Mouse (Mus musculus): ENCODE results near the gene Psma3.
"Not testable (repeated sequence)": the region's sequence is repeated elsewhere in the genome, so short reads cannot be mapped to it uniquely, and the experiment has no call there.

Psma3 gene

GRCm38 (mm10) chr12:71003760-71004426 is 29.5 kb downstream of the Psma3 start:
- DNase-seq, result no peak

- DNase-seq, result no peak
These were observed 31.7 kb downstream of the Psma3 start for GRCm38 (mm10) chr12:71006141-71006540.

- no peak for DNase-seq
These were observed 32.5 kb downstream of the Psma3 start for GRCm38 (mm10) chr12:71006901-71007300.

GRCm38 (mm10) chr12:71009769-71010168 is 35.3 kb downstream of the Psma3 start:
- no peak for DNase-seq

- DNase-seq, result no peak
These were observed 40.5 kb downstream of the Psma3 start for GRCm38 (mm10) chr12:71014845-71015362.

GRCm38 (mm10) chr12:71015363-71016210 is 41.2 kb downstream of the Psma3 start, which contains the start of gene Arid4a:
Gene Arid4a (plus strand): TSS chr12:71015990.
- DNase-seq, result peak; percentile 100

DNA sequence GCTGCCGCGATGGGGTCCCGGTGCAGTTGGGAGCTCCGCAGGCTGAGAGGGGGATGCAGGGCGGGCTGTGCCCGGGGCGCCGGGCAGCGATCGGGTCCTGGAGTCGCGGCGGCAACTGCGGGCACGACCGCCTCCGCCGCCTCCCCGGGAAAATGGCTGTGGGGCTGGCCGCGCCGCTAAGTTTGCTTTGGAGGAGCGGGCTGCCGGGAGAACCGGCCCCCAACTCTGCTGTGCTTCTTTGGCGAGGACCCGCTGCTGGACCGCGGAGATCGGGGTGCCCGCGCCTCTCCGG is 41.7 kb downstream of the Psma3 start:
- DNase-seq, result no peak

- DNase-seq, result peak; percentile 63
These were observed 42.3 kb downstream of the Psma3 start for GRCm38 (mm10) chr12:71016503-71017241.

GRCm38 (mm10) chr12:71017242-71017571 is 42.8 kb downstream of the Psma3 start:
- no peak for DNase-seq

DNA sequence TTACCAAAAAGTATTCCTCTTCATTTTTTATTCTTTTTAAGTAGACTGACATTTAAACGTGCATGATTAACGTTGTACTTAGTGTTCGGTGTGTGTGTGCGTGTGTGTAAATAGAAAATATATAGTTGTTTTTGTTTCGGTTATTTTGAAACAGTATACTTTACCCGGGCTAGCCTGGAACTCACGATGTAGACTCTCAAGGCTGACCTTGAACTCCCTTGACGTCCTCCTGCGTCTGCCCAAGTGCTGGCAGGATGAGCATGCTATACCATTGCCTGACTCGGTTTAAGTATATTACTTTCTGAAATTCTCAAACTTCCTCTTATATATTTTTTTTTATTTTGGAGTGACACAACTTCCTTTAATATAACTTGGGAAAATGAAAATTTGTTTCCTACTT is 43.4 kb downstream of the Psma3 start:
- no peak for DNase-seq

- DNase-seq, result no peak
These were observed 44.8 kb downstream of the Psma3 start for GRCm38 (mm10) chr12:71019211-71019610.

DNA sequence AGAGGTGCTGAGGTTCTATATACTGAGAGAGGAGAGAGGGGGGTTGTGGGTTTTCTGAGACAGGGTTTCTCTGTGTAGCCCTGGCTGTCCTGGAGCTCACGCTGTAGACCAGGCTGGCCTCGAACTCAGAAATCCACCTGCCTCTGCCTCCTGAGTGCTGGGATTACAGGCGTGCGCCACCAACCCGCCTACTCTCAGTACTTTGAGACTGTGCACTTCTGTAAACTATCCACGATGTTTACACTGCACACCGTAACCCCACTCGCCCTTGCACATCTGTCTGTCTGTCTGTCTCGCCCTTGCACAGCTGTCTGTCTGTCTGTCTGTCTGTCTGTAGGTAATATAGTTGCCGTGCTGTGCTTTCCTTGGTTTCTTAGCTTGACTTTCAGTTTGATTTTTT is 50.0 kb downstream of the Psma3 start:
- no peak for DNase-seq

GRCm38 (mm10) chr12:71028265-71028664 is 53.8 kb downstream of the Psma3 start:
- DNase-seq, result not testable (repeated sequence)

DNA sequence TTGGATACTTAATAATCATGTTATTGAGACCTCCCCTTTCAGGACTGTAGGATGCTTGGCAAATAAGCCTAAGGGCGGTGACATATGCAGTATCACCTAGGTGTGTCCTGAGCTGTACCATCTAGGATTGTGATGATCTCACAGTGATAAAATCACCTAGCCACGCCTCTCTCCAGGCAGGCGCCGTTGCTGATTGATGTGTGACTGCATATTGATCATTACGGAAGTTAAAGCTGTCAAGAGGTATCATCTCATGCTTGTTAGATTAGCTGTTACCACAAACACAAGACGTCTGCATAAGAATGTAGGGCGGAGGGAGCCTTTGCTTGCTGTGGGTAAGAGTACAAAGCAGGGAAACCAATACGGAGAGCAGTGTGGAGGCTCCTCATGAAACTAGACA is 55.8 kb downstream of the Psma3 start:
- DNase-seq, result no peak

DNA sequence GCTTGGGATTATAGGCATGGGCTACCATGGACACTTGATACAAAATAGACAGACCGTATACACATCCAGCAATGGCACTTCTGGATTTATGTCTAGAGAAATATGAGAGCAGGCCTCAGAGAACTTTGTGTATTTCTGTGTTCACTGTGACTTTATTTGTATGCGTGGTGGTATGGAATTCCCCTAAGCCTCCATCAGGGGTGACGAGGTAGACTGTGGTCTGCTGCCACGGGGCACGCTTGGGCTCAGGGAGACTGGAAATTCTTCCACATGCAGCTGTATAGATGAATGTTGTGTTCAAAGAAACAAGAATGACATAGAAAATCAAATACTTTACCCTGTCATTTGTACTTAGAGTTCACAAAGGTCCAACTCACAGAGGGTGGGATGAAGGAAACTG is 56.3 kb downstream of the Psma3 start:
- no peak for DNase-seq

DNA sequence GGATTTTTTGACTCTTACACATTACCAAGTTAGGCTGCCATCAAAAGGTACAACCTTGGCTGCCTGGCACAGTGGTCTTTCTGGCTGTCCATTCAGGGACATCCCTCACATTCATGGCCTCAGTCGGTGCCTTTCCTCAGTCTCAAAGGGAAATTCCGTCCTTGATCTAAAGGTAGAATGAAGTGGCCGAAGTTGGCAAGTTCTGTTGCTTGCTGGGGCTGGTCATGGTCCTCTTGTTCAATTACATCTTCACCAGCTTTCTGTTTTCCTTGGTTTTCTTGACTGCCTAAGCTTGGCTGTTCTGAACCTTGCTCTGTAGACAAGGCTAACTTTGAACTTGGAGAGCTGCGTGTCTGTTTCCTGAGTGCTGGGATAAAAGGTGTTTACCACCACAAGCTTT is 61.4 kb downstream of the Psma3 start:
- no peak for DNase-seq

- DNase-seq, result peak; percentile 13
These were observed 62.4 kb downstream of the Psma3 start for GRCm38 (mm10) chr12:71036729-71037404.

DNA sequence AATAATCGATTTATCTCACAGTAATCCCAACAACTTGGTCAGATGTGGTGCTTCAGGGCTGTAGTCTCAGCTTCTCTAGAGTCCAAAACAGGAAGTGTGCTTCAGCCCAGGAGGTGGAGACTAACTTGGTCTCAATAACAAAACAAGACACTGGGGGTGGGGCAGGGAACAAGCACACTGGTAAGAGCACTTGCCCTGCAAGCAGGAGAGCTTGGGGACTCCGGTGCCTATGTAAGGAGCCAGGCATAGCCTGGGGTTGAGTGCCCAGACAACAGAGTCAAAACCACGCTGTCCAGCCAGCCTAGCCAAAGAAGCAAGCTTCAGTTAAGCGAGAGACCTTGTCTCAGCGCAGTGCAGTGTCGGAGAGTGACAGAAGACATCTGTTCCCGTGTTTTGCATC is 66.0 kb downstream of the Psma3 start:
- no peak for DNase-seq

DNA sequence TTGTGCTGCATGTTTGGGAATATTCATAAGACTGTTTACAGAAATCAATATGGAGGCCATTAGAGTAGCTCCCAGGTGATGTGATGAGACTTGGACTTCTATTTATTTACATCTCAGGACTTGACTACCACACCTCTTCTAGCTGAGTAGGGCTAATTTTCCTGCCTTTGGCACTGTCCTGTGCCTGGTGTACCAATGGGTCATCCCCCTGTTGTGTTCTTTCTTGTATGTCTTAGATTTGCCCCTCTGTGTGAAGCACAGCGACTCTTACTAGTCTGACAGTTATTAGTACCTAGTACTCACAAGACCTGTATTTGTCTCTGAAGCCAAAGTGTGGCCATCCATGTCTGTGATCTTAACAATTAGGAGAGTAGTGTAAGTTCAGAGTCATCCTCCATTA is 68.0 kb downstream of the Psma3 start:
- no peak for DNase-seq

GRCm38 (mm10) chr12:71043571-71043970 is 69.2 kb downstream of the Psma3 start:
- no peak for DNase-seq

- no peak for DNase-seq
These were observed 70.1 kb downstream of the Psma3 start for GRCm38 (mm10) chr12:71044488-71044887.

All from retina, postnatal 1 day (tissue).